Mouse (Mus musculus) embryonic facial prominence, embryonic 11.5 days (tissue): ENCODE data around the gene Thap3. TPM values are rescaled to one million over a fixed set of nuclear protein-coding genes. Genes with fewer than 3 reads are reported as not detected.

Experiments used
- ATAC-seq: fragments of 200-750 bp; cut with Nextera tagmentation; replicated peaks from 2 replicates; pipeline ENCODE4 v1.8.0; 2017; ENCODE audit warnings: low read depth; ENCODE audit not compliant: insufficient number of reproducible peaks, low FRiP score, low TSS enrichment
- DNase-seq: peaks from one replicate; pipeline ENCODE4 v3.0.0-alpha.2; 2015; ENCODE audit warnings: low spot score
- H3K27ac ChIP-seq: fragments of 300-500 bp; sonication (generic); replicated peaks from 2 replicates; pipeline ENCODE4 v1.5.1; 2014; ENCODE audit warnings: mild to moderate bottlenecking, low read depth, low read length, control low read depth
- H3K27me3 ChIP-seq: fragments of 300-500 bp; sonication (generic); 2 replicates; pipeline ENCODE4 v1.6.1; 2014; ENCODE audit warnings: mild to moderate bottlenecking, low read length, moderate library complexity, mixed read lengths; ENCODE audit not compliant: control insufficient read depth, insufficient read depth
- H3K36me3 ChIP-seq: fragments of 300-500 bp; sonication (generic); replicated peaks from 2 replicates; pipeline ENCODE4 v1.6.1; 2014; ENCODE audit warnings: low read depth, mild to moderate bottlenecking, low read length, moderate library complexity, mixed read lengths; ENCODE audit not compliant: control insufficient read depth, insufficient read depth
- H3K4me1 ChIP-seq: fragments of 300-500 bp; sonication (generic); 2 replicates; pipeline ENCODE4 v1.6.1; 2014; ENCODE audit warnings: low read length, mixed read lengths; ENCODE audit not compliant: control insufficient read depth, insufficient read depth
- H3K4me2 ChIP-seq: fragments of 300-500 bp; sonication (generic); 2 replicates; pipeline ENCODE4 v1.6.1; 2014; ENCODE audit warnings: low read depth, mild to moderate bottlenecking, control low read depth, low read length, moderate library complexity
- H3K4me3 ChIP-seq: fragments of 300-500 bp; sonication (generic); 2 replicates; pipeline ENCODE4 v1.5.1; 2014; ENCODE audit warnings: low read depth, low read length, control low read depth
- H3K9ac ChIP-seq: fragments of 300-500 bp; sonication (generic); replicated peaks from 2 replicates; pipeline ENCODE4 v1.6.1; 2014; ENCODE audit warnings: mild to moderate bottlenecking, control low read depth, low read length
- H3K9me3 ChIP-seq: fragments of 300-500 bp; sonication (generic); replicated peaks from 2 replicates; pipeline ENCODE4 v1.6.1; 2016; ENCODE audit warnings: mild to moderate bottlenecking, low read length, inconsistent platforms, mixed read lengths; ENCODE audit not compliant: control insufficient read depth
- WGBS: fragments of 180-500 bp; shearing (Covaris S2); extraction: QIAGEN DNeasy Blood & Tissue Kit; methylation state at CpG from one replicate; pipeline ENCODE4 v1.1.7; 2014; 5-methylcytosine and 5-hydroxymethylcytosine counted together
- polyA plus RNA-seq: library from polyadenylated mRNA; unstranded; fragments of >200 nt; fragmentation: Nextera tagmentation; extraction: Ambion mirVana; gene quantifications from 2 replicates; pipeline ENCODE4 v1.2.1, GENCODE M21; 2014

The Thap3 gene
- polyA plus RNA-seq, 1 experiment from 2014 or later, result 22.4 TPM

GRCm38 (mm10) chr4:151957584-151958315, 31.0 kb downstream of the Thap3 start:
- Histone ChIP-seq H3K4me1 (no peaks in the 10 kb centered on the region), H3K9ac (no peak overlapping the region), H3K27ac (no peak overlapping the region), H3K4me3 (no peak overlapping the region), H3K36me3 (peaks cover 11% of the 10 kb centered on the region), H3K9me3 (no peaks in the 10 kb centered on the region), H3K27me3 (no peaks in the 10 kb centered on the region), H3K4me2 (no peak overlapping the region)
- 90% methylated on average over 9 of the region's 9 CpGs for WGBS
- ATAC-seq, result 0 out of 2 replicates have a peak, but pooled peaks have one; percentile 19
- DNase-seq, result no peak

GRCm38 (mm10) chr4:151955791-151956190, 33.0 kb downstream of the Thap3 start:
- no peak for DNase-seq

GRCm38 (mm10) chr4:151953209-151953608, 35.6 kb downstream of the Thap3 start:
- Histone ChIP-seq H3K4me2 (no peak overlapping the region), H3K9me3 (no peaks in the 10 kb centered on the region), H3K27ac (no peak overlapping the region), H3K4me1 (no peaks in the 10 kb centered on the region), H3K9ac (no peak overlapping the region), H3K27me3 (no peaks in the 10 kb centered on the region), H3K4me3 (no peak overlapping the region), H3K36me3 (peaks cover 12% of the 10 kb centered on the region)
- WGBS, result 90% methylated on average over 6 of the region's 6 CpGs
- ATAC-seq (no peak), DNase-seq (no peak)

More at GRCm38 (mm10) chr4:151955791-151956190, 33.0 kb downstream of the Thap3 start:
- Histone ChIP-seq H3K4me1 (no peaks in the 10 kb centered on the region), H3K36me3 (peaks cover 12% of the 10 kb centered on the region), H3K9ac (no peak overlapping the region), H3K27ac (no peak overlapping the region), H3K27me3 (no peaks in the 10 kb centered on the region), H3K4me2 (no peak overlapping the region), H3K4me3 (no peak overlapping the region), H3K9me3 (no peaks in the 10 kb centered on the region)
- ATAC-seq, result no peak
- WGBS, result 91% methylated on average over 1 of the region's 1 CpGs

- Histone ChIP-seq H3K4me1 (no peaks in the 10 kb centered on the region), H3K27me3 (no peaks in the 10 kb centered on the region), H3K9ac (no peak overlapping the region), H3K27ac (no peak overlapping the region), H3K4me3 (no peak overlapping the region), H3K9me3 (no peaks in the 10 kb centered on the region), H3K36me3 (peaks cover 3% of the 10 kb centered on the region; the same call in 1 of the 2 replicates), H3K4me2 (no peak overlapping the region)
- 91% methylated on average over 14 of the region's 14 CpGs for WGBS
- ATAC-seq (no peak), DNase-seq (no peak)
Measured at GRCm38 (mm10) chr4:151948497-151949471, 40.0 kb downstream of the Thap3 start.

GRCm38 (mm10) chr4:151946211-151946610, 42.6 kb downstream of the Thap3 start:
- DNase-seq (no peak), ATAC-seq (no peak)
- Histone ChIP-seq H3K36me3 (no peaks in the 10 kb centered on the region), H3K27me3 (no peaks in the 10 kb centered on the region), H3K4me3 (no peak overlapping the region), H3K4me2 (no peak overlapping the region), H3K9me3 (no peaks in the 10 kb centered on the region), H3K9ac (no peak overlapping the region), H3K27ac (no peak overlapping the region), H3K4me1 (no peaks in the 10 kb centered on the region)
- 92% methylated on average over 11 of the region's 11 CpGs for whole genome bisulfite sequencing

- ATAC-seq, result no peak
- WGBS, result 91% methylated on average over 3 of the region's 3 CpGs
- no peak for DNase-seq
Measured at GRCm38 (mm10) chr4:151938089-151938488, 50.7 kb downstream of the Thap3 start.

GRCm38 (mm10) chr4:151937441-151937840, 51.4 kb downstream of the Thap3 start:
- Histone ChIP-seq H3K36me3 (no peaks in the 10 kb centered on the region), H3K4me1 (no peaks in the 10 kb centered on the region; the same call in 1 of the 2 replicates), H3K27me3 (no peaks in the 10 kb centered on the region), H3K9ac (no peak overlapping the region), H3K9me3 (no peaks in the 10 kb centered on the region), H3K4me3 (no peak overlapping the region), H3K27ac (no peak overlapping the region), H3K4me2 (no peak overlapping the region)
- DNase-seq (no peak), ATAC-seq (no peak)
- 92% methylated on average over 13 of the region's 13 CpGs for WGBS

More at GRCm38 (mm10) chr4:151938089-151938488, 50.7 kb downstream of the Thap3 start:
- H3K27ac ChIP-seq, result no peak overlapping the region
- no peak overlapping the region for H3K4me3 ChIP-seq
- no peak overlapping the region for H3K4me2 ChIP-seq
- no peaks in the 10 kb centered on the region; the same call in 1 of the 2 replicates for H3K4me1 ChIP-seq
- no peak overlapping the region for H3K9ac ChIP-seq
- no peaks in the 10 kb centered on the region for H3K27me3 ChIP-seq
- H3K36me3 ChIP-seq, result no peaks in the 10 kb centered on the region
- no peaks in the 10 kb centered on the region for H3K9me3 ChIP-seq
